Mouse (Mus musculus): ENCODE measurements around the gene Dglucy. TPM values are rescaled to one million over a fixed set of nuclear protein-coding genes. Genes with fewer than 3 reads are reported as not detected.
A peak's percentile ranks its signal among the peaks of the same experiment; 100 is the strongest.
"Not testable (repeated sequence)": the region's sequence is repeated elsewhere in the genome, so short reads cannot be mapped to it uniquely, and the experiment has no call there.

The Dglucy gene
- total RNA-seq, 4 experiments from 2014 or later = 20.8 to 28.3 (median 26.4) TPM

DNA sequence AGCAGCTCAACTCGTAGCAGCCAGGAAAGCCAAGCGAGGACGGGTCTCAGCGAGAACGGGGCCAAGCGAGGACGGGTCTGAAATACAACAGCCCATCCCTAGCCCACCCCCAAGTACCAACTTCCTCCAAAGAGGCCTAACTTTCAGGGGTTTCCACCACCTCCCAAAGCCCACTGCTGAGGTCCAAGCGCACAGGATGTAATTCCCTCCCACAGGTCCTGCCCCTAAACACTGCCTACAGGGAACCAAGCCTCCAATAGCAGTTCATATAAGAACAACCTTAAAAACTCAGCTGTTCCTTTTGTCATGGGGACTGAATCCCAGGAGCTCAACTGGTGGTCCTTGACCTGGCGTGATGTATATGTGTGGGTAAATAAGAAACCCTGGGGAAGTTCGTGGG lies 1.6 kb downstream of the Dglucy start:
- DNase-seq (ENCODE audit: low spot score in 2 of 2) = no peak

- DNase-seq (ENCODE audit: low spot score in 2 of 2) = no peak
Measured at GRCm38 (mm10) chr12:100781428-100782120, 2.7 kb downstream of the Dglucy start.

DNA sequence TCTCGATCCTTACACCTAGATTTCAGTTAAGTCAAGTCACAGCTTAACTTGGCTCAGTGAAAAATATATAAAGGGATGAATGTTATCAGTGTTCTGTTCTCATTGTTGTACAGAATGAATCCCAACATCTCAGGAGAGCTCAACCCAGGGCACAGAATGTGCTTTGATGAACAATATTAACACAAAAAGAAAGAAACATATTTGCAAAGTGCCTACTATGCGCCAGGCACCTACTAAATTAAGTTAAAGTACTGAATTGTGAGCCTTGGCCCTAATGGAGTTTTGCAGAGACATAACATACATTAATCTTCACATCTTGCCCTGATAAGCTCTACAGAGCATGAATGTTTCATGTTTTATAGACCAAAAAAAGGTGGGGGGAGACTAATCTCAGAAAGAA lies 5.3 kb downstream of the Dglucy start:
- DNase-seq (ENCODE audit: low spot score in 2 of 2) = no peak

DNA sequence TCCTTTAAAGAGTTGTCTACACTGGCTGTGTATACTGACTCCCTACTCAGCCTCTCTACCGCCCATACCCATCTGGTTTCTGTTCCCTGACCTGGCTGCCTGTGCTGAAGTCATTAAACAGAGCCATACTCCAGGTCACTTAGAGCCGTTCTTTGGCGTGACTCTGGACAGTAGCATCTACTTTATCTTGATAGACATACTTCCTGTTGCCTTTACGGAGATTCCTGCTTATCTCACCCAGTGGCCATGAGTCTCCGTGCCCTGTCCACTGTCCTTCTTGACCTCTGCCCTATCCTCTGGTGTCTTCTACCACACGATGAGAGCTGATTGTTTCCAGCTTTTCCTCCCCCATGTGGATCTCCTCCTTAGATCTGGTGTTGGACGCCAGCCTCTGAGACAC lies 6.5 kb downstream of the Dglucy start:
- no peak for DNase-seq (ENCODE audit: low spot score in 2 of 2)

DNA sequence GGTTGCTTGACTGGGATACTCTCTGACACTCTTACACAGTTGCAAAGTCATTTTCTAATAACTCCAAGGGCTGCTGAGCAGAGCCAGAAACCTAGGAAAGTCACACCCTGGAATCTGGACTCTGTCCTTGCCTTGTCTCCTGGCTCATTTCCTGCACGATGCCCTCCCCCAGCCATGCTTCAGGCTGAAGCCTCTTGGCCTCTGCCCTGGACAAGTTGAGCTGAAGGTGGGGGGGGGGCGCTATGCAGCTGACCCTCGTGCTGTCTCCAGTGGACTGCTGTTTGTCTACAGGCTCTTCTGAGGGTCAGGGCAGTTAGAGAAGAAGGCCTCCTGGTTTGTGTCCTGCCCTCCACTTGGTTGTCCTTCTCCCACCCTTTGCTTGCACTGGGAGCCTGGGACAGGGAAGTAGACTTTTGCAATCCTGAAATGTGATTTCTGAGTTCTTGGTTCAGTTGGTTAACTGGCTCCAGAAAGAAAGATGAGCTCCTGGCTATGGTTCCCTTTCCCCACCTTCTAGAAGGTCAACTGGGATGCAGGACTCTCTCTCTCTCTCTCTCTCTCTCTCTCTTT lies 11.2 kb downstream of the Dglucy start:
- peak in 1 of 2 experiments; percentile 32 for DNase-seq (ENCODE audit: low spot score in 2 of 2)

DNA sequence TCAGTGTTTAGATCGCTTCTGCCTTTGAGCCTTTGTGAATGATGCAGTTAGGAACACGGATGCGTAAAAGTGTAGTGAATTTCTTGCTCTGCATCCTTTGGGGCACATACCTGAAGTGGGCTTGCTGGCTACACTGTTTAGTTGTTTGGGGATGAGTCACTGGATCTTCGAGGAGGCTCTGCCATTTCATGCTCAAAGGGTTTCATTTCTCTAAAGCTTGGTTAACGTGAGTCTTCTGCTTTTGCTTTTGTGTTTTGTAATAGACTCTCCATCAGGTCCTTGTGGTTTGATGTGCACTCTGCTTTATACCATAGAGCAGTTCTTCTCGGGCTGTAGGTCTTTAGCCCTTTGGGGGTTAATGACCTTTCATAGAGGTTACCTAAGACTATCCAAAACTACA lies 12.6 kb downstream of the Dglucy start:
- no peak for DNase-seq (ENCODE audit: low spot score in 2 of 2)

DNA sequence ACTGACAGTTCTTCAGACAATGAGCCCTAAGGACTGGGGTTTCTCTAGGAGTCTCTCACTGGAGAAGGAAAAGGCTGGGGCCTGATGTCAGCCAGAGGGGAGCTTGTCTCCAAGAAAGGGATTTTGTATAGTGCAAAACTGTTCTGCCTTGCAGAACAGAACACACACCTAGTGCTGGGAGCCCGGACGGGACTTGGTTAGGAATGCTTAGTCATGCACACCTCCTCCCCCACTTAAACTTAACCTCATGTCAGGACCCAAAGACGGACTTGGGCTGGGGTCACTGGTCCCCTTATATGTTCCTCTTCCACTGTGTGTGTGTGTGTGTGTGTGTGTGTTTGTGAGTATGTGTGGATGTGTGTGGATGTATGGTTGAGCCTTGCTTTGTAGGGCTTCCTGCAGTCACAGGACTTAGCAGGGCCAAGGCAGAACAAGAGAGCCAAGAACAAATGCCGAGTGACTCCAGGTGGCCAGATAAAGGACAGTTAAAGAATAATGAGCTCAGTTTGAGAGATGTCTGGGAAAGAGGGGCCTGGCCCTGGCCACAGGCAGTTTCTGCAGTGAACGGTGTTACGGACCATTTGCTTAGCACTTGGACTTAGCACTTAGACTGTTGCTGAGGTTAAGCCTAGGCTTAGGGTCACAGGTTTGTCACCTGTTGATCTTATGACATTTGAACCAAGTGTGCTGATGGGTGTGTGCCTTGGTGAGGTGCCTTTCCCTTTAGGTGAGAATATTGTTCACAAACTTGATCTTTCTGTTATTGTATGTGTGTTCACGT lies 15.8 kb downstream of the Dglucy start:
- no peak for DNase-seq (ENCODE audit: low spot score in 2 of 2)

GRCm38 (mm10) chr12:100795390-100796036 lies 16.7 kb downstream of the Dglucy start:
- no peak for DNase-seq (ENCODE audit: low spot score in 2 of 2)

- DNase-seq (ENCODE audit: low spot score in 2 of 2) = not testable (repeated sequence)
Measured at GRCm38 (mm10) chr12:100803391-100803790, 24.5 kb downstream of the Dglucy start.

- DNase-seq (ENCODE audit: low spot score in 2 of 2) = no peak
Measured at GRCm38 (mm10) chr12:100807280-100807679, 28.4 kb downstream of the Dglucy start.

- no peak for DNase-seq (ENCODE audit: low spot score in 2 of 2)
Measured at GRCm38 (mm10) chr12:100808609-100809280, 29.9 kb downstream of the Dglucy start.

- peak; percentile 80 to 89 for DNase-seq (ENCODE audit: low spot score in 2 of 2)
Measured at GRCm38 (mm10) chr12:100810542-100810941, 31.7 kb downstream of the Dglucy start.

GRCm38 (mm10) chr12:100813901-100814300 lies 35.0 kb downstream of the Dglucy start:
- no peak for DNase-seq (ENCODE audit: low spot score in 2 of 2)

DNA sequence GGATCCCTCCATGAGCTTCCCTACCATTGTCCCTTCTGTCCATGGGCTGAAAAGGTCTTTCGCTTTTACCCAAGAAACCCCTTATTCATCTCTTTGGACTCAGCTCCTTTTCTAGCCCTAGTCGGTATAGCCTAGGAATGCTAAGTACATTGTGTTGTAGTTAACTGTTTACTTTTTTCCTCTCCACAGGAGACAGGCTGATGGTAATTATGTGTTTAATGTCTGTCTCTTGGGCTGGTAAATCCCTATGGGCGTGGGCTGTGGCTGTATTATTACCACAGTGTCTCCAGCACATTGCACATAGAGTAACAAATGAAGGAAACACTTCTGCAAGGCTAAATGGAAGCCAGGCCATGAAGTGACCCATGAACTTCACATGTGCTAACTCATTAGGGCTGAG lies 35.8 kb downstream of the Dglucy start:
- no peak for DNase-seq (ENCODE audit: low spot score in 2 of 2)

DNA sequence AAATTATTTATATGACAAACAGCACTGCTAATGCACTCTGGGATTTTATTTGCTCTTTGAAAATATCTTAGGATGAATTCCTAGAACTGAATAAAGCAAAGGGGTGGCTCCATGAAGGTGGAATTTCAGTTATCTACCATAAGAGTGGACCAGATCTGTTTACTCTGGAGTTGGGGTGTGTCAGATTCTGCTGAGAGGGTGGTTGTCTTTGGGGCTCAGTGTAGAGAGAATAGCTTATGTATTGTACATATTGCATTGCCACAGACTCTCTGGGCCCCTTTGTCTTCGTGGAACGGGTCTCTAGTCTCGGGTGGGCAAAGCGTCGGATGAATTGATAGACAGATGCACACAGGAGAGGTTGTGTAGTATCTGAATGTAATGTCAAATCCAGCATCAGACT lies 38.0 kb downstream of the Dglucy start:
- no peak for DNase-seq (ENCODE audit: low spot score in 2 of 2)

DNA sequence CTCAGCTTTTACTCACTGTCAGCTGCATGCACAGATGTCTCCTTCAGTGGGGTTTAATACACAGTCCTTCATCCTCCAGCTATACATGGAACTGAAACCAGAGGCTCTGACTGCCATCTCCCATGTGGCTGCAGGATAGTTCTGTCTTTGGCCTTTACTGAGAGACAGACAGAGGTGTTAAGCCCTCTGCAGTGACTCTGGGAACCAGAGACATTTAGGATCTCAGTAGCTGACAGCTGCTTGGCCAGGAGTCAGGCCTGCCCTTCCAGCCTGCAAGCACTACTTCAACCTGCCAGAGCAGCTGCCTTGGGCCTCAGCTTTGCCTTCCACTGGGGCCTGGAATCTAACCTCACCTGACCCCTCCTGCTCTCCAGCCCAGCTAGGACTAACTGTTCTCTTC lies 41.1 kb downstream of the Dglucy start:
- peak; percentile 77 to 88 for DNase-seq (ENCODE audit: low spot score in 2 of 2)

- DNase-seq (ENCODE audit: low spot score in 2 of 2) = no peak
Measured at GRCm38 (mm10) chr12:100831021-100831420, 52.2 kb downstream of the Dglucy start.

- no peak for DNase-seq (ENCODE audit: low spot score in 2 of 2)
Measured at GRCm38 (mm10) chr12:100831629-100832325, 52.9 kb downstream of the Dglucy start.

DNA sequence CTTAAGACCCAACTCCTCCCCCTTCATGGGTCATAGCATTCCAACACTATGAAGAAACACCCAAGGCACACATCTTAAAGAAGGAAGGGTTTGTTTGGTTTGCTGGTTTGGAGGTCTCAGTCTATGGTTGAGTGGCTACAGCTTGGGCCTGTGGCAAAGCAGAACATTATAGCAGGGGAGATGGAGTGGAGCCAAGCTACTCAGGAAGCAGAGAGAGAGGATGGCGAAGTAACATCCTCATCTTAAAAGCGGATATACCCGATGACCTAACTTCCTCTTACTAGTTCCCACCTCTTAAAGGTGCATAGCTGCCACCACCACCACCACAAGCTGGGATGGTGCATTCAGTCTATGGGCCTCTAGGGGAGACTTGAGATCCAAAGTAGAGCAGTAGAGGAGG lies 58.4 kb downstream of the Dglucy start:
- DNase-seq (ENCODE audit: low spot score in 2 of 2) = no peak

DNA sequence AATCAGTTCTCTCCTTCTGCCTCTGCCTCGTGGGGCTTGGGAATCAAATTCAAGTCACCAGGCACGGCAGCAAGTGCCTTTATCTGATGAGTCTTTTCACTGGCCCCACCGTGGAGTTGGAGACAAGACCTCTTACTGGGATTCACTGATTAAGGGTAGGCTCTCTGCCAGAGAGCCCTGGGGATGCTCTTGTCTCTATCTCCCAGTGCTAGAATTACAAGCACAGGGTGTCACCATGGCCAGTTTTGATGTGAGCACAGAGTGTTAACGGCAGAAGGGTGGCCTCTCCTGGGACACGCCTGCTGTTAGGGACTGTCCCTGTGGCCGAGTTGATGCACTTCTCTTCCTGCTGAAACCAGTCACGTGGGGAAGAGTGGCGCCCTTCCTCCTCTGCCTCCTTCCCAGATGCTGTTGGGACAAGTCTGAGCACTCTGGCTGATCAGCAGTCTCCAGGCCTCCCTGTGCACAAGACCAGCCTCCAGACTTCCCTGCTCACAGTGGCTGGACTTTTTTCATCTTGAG lies 60.3 kb downstream of the Dglucy start:
- no peak for DNase-seq (ENCODE audit: low spot score in 2 of 2)

DNA sequence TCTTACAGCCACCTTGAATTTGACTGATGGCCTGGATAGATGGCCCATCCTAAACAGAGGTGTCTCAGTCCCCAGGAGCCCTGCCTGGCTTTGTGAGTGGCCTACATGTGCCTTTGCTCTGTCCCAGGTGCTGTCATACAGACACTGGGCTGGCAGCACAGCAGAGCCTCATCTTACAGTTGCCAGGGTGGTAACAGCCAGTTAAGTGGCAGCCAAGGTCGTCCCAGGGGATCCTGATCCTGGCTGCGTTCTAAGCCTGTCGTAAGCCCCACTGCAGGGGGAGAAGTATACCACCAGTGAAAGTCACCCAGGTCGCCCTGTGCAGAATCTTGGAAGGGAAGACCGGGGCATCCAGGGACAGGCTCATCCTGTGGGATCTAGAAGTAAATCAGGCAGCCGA lies 61.1 kb downstream of the Dglucy start:
- peak; percentile 72 to 77 for DNase-seq (ENCODE audit: low spot score in 2 of 2)
